Mouse (Mus musculus) c-Kit-positive CD71-positive TER-119-negative erythroid progenitor cells, embryonic 14.5 days (primary cell): ENCODE results near the gene Tmem86b.
"Not testable (repeated sequence)": the region's sequence is repeated elsewhere in the genome, so short reads cannot be mapped to it uniquely, and the experiment has no call there.

Source experiments
- DNase-seq: peaks from one replicate; pipeline ENCODE4 v3.0.0-alpha.2; 2013; ENCODE audit warnings: low read depth

The Tmem86b gene

DNA sequence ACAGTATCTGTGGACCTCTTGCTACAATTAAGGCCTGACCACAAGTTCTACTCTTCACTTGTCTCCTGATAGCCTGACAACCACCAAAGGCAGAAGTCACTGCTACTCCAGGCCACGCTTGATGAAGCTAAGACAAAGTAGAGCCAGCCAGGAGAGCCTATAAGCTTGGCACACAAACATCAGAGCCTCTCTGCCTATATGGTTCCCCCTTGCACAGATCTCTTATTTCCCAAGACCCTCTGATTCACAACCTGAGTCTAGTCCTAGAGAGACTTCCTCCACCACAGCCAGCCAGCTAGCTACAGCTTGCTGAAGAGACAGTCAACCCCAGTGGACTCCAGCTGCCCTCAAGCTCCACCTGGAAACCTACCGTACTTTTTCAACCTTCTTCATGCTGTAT lies 16.8 kb upstream of the Tmem86b start:
- no peak for DNase-seq

DNA sequence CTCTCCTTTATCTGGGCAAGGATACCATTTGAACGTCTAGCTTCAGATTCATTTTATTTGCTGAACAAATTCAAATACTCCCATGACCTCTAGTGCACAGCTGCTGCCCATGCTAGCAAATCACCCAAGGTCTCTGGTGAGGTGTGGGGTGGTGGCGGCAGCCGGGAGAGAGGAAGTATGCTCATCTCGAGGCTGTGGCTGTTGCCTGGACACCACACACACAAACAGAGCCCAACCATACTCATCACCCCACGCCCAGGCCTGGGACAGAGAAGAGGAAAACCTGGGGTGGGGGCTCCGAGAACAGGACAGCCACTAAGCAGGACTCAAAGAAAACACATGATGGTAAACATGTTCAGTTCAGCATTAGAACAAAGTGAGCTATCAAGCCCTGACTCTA lies 16.1 kb upstream of the Tmem86b start:
- DNase-seq, result no peak

DNA sequence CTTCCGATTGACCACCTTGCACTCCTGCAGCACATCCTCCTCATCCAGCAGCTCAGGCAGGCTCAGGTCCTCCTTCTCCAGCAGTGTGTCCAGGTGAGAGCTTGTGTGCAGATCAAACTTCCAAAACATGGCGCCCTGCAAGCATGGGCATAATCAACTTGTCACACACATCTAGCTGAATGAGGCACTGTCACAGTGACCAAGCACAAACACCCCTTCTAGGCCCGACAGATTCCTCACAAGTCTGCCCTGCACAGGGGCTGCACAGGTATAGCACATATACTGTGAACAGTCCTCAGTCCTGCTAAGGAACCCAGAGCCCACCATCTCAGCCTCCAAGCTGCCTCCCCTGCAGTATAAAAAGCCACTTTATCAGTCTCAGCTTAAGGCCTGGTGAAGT lies 15.6 kb upstream of the Tmem86b start:
- no peak for DNase-seq

DNA sequence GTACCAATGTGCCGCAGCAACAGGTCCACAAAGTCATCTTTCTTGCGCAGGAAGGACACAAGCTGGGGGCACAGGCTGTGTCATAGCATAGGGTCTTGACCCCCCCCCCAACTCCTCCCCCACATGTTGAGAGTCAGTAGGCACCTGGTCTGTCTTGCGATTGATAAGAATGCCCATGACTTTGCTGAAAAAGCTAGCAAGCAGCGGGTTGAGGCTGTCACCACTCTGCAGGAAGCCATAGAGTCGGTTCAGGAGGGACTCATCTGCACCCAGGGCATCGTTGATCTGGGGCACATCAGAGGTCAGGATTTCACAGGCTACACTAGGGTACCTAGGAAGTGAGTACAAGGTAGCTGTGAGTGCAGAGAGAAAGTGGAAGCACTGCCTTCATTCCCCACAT lies 12.0 kb upstream of the Tmem86b start:
- no peak for DNase-seq

DNA sequence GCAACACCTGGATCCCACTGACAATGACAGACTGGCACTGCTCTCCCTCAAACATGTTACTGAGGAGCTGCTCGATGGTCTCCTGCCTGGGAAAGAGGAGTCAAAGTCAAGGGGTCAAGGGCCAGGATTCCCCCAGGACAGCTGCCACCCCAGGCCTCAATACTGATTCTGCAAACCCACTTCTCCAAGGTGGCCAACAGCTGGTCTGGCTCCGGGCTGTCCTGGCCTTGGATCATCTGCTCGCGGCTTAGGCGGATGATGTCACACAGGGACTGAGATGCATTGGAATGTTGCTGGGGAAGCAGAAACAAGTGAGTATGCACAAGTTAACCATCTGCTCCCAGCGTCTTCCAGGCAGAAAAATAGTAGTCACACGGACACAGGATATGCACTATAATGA lies 10.7 kb upstream of the Tmem86b start:
- no peak for DNase-seq

DNA sequence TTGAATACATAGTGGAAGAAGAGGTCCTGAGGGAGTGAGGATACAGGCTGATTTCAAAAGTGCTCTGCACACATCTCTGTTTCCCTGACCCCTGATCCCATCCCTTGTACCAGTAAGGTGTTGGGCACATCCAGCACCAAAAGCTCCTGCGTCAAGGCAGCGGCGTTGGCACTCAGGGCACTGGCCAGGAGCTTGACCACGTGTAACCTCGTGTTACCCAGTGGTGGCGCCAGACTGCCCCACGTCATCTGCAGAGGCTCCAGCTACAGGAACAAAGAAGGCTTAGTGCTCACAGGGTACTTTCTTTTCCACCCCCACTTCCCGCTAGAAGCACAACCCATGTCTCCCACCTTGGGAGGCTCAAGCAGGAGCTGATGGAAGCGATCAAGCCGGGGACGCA lies 9.9 kb upstream of the Tmem86b start:
- no peak for DNase-seq

DNA sequence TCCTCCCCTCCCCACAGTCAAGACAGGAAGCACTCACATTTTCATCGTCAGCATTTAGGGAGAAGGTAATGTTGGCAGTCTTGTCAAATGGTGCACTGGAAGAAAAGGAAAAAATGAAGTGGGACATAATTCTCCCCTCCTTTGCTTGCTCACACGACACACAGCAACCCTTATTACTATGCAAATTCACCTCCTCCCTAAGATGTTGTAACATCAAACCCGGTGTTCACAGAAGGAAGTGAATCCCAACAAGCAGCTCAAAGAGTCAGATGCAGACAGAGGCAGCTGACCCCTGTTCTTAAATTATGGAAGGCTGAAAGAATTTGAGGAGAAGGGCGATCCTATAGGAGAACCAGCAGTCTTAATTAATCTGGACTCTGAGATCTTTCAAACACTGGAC lies 5.0 kb upstream of the Tmem86b start:
- DNase-seq, result no peak

DNA sequence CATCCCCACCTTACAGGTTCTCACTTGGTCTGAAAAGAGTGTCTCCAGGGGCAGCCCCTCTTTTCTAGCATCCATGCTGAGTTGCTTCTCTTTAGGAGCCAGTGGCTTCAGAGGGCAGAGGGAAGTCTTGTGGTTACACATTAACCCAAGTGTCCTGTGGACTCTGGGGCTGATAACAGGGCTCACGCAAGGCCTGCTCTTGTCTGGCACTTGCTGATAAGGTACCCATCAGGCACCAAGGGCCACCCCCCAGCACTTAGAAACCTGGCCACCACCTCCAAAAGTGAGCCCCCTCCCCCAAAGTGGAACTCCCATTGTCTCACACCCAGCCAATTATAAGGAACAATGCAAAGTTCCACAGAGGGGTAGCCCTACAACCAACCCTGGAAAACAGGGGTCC lies 1.0 kb downstream of the Tmem86b start:
- DNase-seq, result peak; percentile 75

DNA sequence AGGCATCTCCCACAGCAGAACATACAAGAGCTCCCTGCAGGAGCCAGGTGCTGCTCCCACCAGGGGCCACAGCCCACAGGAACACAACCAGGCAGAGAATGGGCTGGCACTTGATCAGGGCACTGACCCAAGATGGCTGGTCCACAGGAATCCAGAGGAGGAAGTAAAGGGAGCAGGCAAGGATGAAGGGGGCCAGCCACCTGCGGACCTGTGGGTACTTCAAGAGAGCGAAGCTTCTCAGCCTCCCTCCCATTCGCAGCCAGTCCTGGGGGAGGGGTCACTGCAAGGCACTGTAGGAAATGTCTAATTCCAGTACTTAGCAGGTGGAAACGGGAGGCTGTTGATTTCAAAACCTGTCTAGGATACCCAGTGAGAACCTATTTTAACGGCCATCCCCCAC lies 1.6 kb downstream of the Tmem86b start:
- no peak for DNase-seq

DNA sequence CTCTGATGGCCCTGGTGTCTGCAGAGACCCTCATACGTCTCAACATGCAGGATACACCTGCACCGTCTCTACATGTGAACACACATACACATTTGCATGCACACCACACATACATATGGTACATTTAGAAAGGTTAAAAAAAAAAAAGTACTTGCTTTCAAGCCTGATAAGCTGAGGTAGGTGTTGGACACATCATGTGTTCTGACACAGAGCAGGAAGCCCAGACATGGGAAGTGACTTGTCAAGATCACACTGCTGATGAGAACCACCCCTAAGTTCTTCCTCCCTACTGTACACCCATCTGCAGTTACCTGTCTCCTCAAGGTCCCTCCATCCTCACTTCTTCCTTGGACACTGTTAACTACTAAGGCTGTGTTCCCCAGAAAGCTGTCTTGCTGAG lies 5.3 kb downstream of the Tmem86b start:
- DNase-seq, result no peak

DNA sequence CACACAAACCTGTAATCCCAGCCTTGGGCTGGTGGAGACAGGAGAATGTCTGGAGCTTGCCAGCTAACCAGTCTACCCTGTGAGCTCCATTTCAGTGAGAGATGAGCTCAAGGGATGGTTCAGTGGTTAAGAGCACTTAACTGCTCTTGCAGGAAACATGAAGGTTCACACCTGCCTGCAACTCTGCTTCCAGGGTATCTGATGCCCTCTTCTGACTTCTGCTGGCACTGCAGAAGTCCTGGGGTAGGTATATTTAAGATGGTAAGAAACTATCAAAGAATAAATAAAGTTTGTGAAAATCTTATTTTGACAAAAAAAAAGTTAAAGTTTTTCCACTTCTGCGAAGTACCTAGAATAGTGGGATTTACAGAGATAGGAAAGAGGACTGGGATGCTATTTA lies 6.9 kb downstream of the Tmem86b start:
- DNase-seq, result no peak

DNA sequence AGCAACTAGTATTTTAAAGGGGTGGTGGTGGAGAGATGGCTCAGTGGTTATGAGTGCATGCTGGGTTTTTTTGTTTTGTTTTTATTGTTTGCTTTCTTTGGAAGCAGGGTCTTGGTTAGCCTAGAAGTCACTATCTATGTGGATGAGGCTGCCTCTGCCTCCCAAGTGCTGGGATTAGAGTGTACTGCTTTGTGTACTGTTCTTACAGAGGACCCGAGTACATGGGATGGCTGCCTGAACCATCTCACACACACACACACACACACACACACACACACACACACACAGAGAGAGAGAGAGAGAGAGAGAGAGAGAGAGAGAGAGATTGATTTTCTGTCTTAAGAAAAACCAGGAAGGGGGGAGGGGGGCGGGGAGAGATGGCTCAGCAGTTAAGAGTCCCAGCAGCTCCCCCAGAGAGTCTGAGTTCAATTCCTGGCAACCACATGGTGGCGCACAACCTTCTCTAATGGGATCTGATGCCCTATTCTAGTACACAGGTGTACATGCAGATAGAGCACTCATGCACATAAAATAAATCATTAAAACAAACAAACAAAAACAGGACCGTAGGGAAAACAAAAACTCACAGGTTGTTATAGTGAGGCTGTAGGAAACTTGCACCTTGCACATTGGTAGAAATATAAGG lies 7.6 kb downstream of the Tmem86b start:
- DNase-seq, result peak; percentile 65

DNA sequence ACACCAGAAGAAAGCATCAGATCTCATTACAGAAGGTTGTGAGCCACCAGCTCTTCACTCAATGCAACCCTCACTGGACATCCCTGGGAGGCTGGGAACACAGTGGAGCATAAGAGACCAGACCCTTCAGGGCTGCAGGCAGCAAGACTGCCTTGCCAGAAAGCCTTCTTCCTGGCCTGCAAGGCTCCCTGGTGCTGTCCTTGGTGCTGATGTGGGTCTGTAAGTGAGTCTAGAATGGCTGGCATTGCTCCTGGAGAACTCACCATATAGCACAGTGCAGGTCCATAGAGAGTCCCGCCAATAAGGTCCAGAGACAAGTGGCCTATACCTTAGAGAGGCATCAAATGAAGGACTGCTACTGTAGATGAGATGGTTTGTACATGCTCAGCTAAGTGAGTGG lies 11.2 kb downstream of the Tmem86b start:
- peak; percentile 70 for DNase-seq

DNA sequence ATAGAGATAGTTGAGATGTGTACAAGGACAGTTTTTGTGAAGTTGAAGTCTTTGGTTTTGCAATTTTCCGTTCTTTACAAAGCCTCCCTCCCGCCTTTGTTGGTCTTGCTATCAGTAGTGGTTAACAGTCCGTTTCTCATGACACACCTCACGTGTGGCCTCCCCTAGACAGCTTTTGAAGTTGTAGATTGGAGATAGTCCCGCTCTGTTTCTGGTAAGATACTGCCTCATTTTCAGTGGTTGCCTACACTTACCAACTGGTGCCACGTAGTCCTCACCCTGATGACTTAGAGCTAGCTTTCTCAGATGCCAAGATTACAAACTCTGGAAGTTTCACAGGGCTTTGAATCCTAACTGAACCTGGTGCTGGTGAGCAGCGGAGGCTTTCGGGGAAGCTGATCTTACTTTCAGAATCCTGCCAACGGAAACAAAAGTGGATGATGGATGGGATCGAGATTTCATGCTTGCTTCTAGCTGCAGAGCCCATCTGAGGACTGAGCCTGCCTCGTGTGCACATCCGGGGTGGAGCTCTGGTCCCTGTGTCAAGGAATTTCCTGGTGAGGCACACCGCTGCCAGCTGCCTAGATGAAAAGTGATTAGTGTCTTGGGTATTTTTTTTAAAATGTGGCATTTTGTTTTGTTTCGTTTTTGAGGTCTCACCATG lies 17.4 kb downstream of the Tmem86b start:
- DNase-seq, result no peak

DNA sequence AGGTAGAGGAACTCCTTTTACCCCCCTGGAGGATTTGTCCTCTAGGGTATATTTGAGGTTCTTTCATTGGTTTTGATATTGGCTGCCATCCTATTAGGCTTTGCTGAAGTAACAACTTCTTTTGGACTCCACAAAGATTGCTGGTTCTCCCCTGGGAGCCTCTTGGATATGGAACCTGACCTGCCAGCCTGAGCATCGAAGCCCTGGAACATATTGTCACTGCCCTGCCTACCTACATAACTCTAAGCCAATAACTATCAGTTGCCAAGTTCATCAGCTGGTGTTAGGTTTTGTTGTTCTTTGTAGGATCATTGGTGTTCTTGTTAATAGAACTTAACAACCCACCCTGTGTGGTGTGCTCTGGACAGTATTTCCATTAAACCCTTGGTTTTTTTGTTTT lies 18.3 kb downstream of the Tmem86b start:
- no peak for DNase-seq

DNA sequence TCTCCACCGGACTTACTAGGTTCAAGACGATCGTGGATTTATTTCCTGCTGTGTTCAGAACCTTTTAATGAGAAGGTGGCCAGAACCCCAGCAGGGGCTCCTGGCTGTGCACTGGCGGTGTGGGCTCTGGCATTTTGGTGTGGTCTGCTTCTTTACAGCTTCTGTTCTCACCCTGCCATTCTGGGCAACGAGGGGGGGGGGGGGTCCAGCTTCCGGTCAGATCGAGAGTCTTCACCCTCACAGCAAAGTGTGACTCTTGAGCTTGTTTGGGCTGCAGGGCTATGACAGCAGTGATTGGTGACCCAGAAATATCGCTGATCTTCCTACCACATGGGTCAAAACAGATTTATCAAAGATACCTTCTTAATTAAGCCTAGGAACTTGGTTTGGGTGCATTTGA lies 18.8 kb downstream of the Tmem86b start:
- no peak for DNase-seq

DNA sequence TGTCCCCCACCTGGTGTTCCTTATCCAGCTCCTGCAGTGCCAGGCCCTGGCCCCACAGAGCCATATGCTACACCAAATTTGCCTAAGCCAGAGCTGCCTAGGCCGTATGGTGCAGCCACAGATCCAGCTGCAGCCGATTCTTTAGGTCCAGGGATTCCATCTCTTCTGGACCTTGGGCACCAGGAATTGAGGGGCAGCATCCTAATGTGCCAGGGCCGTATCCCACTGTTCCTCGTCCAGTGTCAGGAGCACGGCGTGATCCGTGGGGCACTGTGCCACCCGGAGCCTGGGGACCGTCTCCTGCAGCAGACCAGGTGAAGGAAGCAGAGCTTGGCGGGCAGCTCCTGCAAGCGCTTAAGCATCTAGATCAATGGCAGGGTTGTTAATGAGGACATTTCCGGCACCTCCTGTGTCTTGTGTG lies 19.3 kb downstream of the Tmem86b start:
- no peak for DNase-seq

DNA sequence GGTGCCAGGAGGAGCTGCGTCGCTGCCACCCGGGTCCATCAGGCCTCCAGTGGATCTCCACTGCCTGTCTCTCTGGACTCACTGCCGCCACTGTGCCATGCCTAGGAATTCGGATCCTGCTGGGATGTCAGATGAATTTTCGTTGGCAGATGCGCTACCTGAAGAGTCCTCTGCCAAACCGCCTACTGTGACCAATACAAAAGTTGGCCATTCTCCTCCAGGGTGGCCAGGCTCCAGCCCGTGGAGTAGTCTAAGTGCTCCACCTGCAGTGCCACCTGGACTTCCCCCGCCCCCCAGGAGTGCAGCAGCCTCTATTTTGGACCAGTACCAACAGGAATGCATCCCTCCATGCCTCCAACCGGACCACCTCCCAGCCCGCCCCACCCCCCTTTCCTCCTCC lies 19.7 kb downstream of the Tmem86b start:
- no peak for DNase-seq

DNA sequence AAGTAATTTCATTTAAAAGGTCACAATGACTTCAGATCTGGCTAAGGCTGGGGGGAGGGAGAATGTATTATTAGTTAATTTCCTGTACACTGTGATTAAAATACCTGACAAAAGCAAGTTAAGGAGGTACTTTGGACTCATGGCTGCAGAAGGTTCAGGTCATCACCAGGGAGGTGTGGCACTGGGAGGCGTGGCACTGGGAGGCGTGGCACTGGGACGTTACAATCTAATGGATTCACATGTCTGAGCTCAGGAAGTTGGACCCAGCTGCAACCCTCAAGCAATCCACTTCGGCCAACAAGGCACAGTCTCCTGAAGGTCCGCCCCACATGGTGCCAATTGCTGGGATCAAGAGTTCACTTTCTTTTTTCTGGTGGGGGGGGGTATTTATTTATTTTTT lies 23.2 kb downstream of the Tmem86b start:
- no peak for DNase-seq

DNA sequence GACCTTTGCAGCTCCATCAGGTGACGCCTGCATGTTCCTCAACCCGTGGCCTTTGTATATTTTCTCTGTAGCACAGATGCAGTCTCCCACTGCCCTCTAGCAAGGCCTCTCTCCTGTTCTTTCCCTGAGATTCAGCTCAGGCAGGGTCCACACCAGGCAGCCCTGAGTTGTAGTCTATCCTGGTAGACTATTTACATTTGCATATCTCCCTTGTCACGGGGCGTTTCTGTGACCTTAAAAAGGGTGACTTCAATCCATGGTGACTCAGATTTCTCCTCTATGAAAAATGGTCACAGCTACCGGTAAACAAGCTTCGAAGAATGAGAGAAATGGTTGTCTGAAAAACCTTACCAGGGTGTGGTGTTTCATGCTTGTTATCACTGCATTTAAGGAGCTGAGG lies 27.3 kb downstream of the Tmem86b start, which contains the start of gene Ptprh:
TSS of gene Ptprh (minus strand) at position 169 of the 400 bp plus-strand sequence.
- no peak for DNase-seq

DNA sequence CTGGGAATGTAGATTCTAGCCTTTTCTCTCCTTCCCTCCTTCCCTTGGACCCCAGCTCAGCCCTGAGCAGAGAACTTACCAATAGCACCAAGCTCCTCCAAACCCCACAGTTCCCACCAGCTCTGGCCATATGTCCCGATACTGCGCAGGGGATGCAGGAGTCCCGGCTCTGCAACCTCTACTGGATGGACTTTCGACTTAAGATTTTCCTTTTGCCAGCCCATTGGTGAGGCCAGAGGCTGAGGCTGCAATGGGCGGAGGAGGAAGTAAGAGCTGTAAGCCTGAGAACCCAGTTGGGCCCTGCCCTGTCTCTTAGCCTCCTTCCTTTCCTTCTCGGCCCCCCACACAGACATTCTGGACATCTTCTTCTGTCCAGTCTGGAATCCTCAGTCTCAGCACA lies 28.3 kb downstream of the Tmem86b start:
- no peak for DNase-seq

DNA sequence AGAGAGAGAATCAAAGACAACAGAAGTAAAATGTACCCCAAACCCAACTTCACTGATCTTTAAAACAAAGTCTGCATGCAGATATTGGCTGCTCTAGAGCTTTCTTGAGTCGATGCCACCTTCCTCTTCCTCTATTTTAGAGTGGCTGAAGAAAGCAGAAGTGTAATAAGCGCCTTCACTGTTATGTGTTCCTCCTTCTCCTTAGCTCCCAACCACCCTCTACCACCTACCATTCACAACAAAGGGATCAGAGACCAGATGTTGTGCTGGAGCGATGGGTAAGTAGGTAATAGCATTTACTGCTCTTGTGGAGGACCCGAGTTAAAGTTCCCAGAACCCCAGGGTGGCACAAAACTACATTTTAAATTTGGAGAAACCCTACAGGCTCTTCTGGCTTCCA lies 34.2 kb downstream of the Tmem86b start:
- DNase-seq, result not testable (repeated sequence)

DNA sequence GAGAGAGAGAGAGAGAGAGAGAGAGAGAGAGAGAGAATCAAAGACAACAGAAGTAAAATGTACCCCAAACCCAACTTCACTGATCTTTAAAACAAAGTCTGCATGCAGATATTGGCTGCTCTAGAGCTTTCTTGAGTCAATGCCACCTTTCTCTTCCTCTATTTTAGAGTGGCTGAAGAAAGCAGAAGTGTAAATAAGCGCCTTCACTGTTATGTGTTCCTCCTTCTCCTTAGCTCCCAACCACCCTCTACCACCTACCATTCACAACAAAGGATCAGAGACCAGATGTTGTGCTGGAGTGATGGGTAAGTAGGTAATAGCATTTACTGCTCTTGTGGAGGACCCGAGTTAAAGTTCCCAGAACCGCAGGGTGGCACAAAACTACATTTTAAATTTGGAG lies 49.7 kb downstream of the Tmem86b start:
- not testable (repeated sequence) for DNase-seq
